Mouse (Mus musculus) midbrain, embryonic 13.5 days (tissue): ENCODE measurements at regions not wholly inside any gene's neighbourhood (a gene's known extent, or its start where the extent isn't known, plus 50 kb on each side); places are given as distances from the start of the nearest gene placed in this dataset.

Source experiments
- ATAC-seq: fragments of 200-750 bp; cut with Nextera tagmentation; 2 replicates; pipeline ENCODE4 v1.8.0; 2017; ENCODE audit warnings: mild to moderate bottlenecking, moderate TSS enrichment, moderate library complexity
- H3K27ac ChIP-seq: fragments of 300-500 bp; sonication (generic); 2 replicates; pipeline ENCODE4 v1.5.1; 2015; ENCODE audit warnings: inconsistent platforms, mild to moderate bottlenecking, moderate library complexity
- H3K27me3 ChIP-seq: fragments of 300-500 bp; sonication (generic); 2 replicates; pipeline ENCODE4 v1.6.1; 2015; ENCODE audit warnings: mild to moderate bottlenecking, inconsistent platforms
- H3K36me3 ChIP-seq: fragments of 300-500 bp; sonication (generic); 2 replicates; pipeline ENCODE4 v1.6.1; 2015; ENCODE audit warnings: mild to moderate bottlenecking, inconsistent platforms
- H3K4me1 ChIP-seq: fragments of 300-500 bp; sonication (generic); replicated peaks from 2 replicates; pipeline ENCODE4 v1.6.1; 2015; ENCODE audit warnings: inconsistent platforms
- H3K4me2 ChIP-seq: fragments of 300-500 bp; sonication (generic); replicated peaks from 2 replicates; pipeline ENCODE4 v1.6.1; 2015; ENCODE audit warnings: moderate library complexity, mild to moderate bottlenecking, inconsistent platforms
- H3K4me3 ChIP-seq: fragments of 300-500 bp; sonication (generic); replicated peaks from 2 replicates; pipeline ENCODE4 v1.5.1; 2015; ENCODE audit warnings: mild to moderate bottlenecking, inconsistent platforms
- H3K9ac ChIP-seq: fragments of 300-500 bp; sonication (generic); replicated peaks from 2 replicates; pipeline ENCODE4 v1.6.1; 2015; ENCODE audit warnings: mild to moderate bottlenecking, inconsistent platforms
- H3K9me3 ChIP-seq: fragments of 300-500 bp; sonication (generic); 2 replicates; pipeline ENCODE4 v1.6.1; 2016; ENCODE audit warnings: mild to moderate bottlenecking, inconsistent platforms
- whole genome bisulfite sequencing: fragments of 180-500 bp; shearing (Covaris S2); methylation state at CpG from one replicate; pipeline ENCODE4 v1.1.7; 2015; 5-methylcytosine and 5-hydroxymethylcytosine counted together

GRCm38 (mm10) chr5:43151099-43151774 lies 81.7 kb upstream of the Cpeb2 start:
- 82% methylated on average over 3 of the region's 3 CpGs for WGBS
- H3K36me3 ChIP-seq = no peaks in the 10 kb centered on the region
- no peak overlapping the region for H3K27ac ChIP-seq
- H3K9me3 ChIP-seq = no peaks in the 10 kb centered on the region
- H3K4me3 ChIP-seq = no peak overlapping the region
- no peak for ATAC-seq
- peaks cover 5% of the 10 kb centered on the region for H3K4me1 ChIP-seq
- H3K4me2 ChIP-seq = no peak overlapping the region
- H3K27me3 ChIP-seq = no peaks in the 10 kb centered on the region
- no peak overlapping the region for H3K9ac ChIP-seq

- Histone ChIP-seq H3K9ac (no peak overlapping the region), H3K9me3 (no peaks in the 10 kb centered on the region), H3K36me3 (no peaks in the 10 kb centered on the region), H3K4me2 (no peak overlapping the region), H3K4me3 (no peak overlapping the region), H3K4me1 (peaks cover 5% of the 10 kb centered on the region), H3K27ac (no peak overlapping the region), H3K27me3 (no peaks in the 10 kb centered on the region)
- no peak for ATAC-seq
- 32% methylated on average over 8 of the region's 8 CpGs for WGBS
These were observed 80.8 kb upstream of the Cpeb2 start for GRCm38 (mm10) chr5:43152119-43152611.

DNA sequence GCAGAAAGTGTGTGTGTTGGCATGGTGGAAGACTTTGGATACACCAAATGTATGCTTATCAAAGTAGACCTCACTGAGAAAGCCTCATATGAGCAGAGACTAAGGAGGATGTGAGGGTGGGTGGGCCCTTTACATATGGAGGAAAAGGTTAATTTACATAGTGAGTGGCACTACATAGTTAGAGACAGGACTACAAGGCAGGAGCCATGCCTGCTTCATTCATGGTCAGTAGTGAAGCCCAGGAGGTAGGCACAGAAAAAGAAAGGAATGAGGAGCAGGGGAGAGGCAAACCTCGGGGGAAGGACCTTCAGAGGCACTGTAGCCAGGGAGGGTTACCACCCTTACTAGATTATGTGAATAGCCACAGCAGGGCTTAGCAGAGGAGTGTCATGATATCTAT lies 80.1 kb upstream of the Cpeb2 start:
- WGBS = 70% methylated on average over 1 of the region's 1 CpGs
- Histone ChIP-seq H3K36me3 (no peaks in the 10 kb centered on the region), H3K4me2 (no peak overlapping the region), H3K4me3 (no peak overlapping the region), H3K27me3 (no peaks in the 10 kb centered on the region), H3K4me1 (peaks cover 5% of the 10 kb centered on the region), H3K9ac (no peak overlapping the region), H3K27ac (no peak overlapping the region), H3K9me3 (no peaks in the 10 kb centered on the region)
- no peak for ATAC-seq

- Histone ChIP-seq H3K4me3 (no peak overlapping the region), H3K4me1 (no peaks in the 10 kb centered on the region; the same call in 1 of the 2 replicates), H3K9ac (no peak overlapping the region), H3K27ac (no peak overlapping the region), H3K4me2 (no peak overlapping the region), H3K27me3 (no peaks in the 10 kb centered on the region), H3K9me3 (no peaks in the 10 kb centered on the region), H3K36me3 (no peaks in the 10 kb centered on the region)
- 90% methylated on average over 3 of the region's 3 CpGs for WGBS
- no peak for ATAC-seq
These were observed 76.2 kb upstream of the Cpeb2 start for GRCm38 (mm10) chr5:43156771-43157170.

DNA sequence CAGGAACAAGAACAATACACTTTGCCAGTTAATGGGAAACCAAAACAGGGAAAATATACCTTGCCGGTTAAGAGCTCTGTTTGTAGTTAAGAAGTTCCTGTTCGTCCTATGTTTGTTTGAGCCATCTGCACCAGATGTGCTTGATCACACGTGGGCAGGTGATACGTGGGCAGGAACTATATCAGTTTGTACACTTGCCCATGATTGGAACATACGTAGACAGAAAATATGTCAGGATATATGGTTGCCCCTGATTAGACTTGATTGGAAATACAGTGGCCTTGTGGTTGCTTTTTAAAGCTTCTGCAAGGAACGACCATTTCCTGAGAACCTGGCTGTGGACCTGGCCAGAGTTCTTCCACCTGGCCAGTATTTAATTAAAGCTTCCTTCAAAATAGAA lies 72.8 kb upstream of the Cpeb2 start:
- Histone ChIP-seq H3K4me1 (no peaks in the 10 kb centered on the region), H3K9ac (no peak overlapping the region), H3K36me3 (no peaks in the 10 kb centered on the region), H3K4me3 (no peak overlapping the region), H3K27me3 (no peaks in the 10 kb centered on the region), H3K9me3 (no peaks in the 10 kb centered on the region), H3K27ac (no peak overlapping the region), H3K4me2 (no peak overlapping the region)
- ATAC-seq = no peak
- WGBS = 91% methylated on average over 6 of the region's 6 CpGs

DNA sequence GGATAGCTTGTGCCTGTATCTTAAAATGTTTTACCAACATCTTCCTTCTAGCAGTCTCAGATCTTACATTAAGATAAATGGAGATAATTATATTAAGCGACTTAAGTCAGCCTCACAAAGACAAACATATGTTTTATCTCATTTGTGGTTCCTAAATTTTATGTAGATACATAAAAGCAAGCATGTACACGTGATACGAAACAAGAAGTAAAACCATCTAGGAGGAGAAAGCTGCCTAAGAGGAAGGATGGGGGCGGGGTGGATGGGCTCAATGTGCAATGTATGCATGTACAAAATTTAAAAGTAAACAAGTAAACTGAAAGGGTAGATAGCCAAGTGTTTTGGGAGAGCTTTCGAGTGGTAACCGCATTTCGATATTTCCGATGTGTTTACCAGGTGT lies 51.5 kb upstream of the Cpeb2 start:
- Histone ChIP-seq H3K4me2 (no peak overlapping the region), H3K9ac (no peak overlapping the region), H3K9me3 (no peaks in the 10 kb centered on the region), H3K36me3 (no peaks in the 10 kb centered on the region), H3K4me1 (no peaks in the 10 kb centered on the region), H3K27me3 (no peaks in the 10 kb centered on the region), H3K4me3 (no peak overlapping the region), H3K27ac (no peak overlapping the region)
- ATAC-seq = no peak
- WGBS = 90% methylated on average over 8 of the region's 8 CpGs
